Mouse (Mus musculus) olfactory bulb, adult 2 months (tissue): ENCODE results near the gene Arid5b.

Experiments used
- CTCF ChIP-seq: fragments of 200-500 bp; IDR thresholded peaks from 2 replicates; pipeline ENCODE4 v1.5.1; 2012; ENCODE audit warnings: low read depth, mild to moderate bottlenecking, low read length, moderate library complexity; ENCODE audit not compliant: insufficient read depth
- POLR2A ChIP-seq: fragments of 200-500 bp; IDR thresholded peaks from 2 replicates; pipeline ENCODE4 v1.6.1; 2012; ENCODE audit warnings: mild to moderate bottlenecking, low read depth, low read length, moderate library complexity; ENCODE audit not compliant: insufficient read depth

DNA sequence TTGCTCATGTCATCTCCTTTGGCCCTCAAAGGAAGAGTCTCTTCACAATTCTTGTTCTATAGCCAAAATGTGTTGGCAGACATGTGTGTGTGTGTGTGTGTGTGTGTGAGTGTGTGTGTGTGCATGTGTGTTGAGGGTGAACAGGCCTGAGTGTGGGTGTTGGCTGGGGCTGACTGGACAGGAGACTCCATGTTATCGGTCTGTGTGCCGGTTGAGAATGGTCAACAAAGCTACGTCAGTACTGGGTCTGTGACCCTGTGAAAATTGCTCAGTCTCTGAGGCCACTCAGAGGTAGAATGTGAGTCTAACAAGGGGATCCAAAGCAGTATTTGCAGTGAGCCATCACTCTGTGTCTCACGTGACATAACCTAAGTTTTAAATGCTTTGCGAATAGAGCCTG is 102.7 kb downstream of the Arid5b start:
- TF ChIP-seq CTCF: no peak
- no peak for TF ChIP-seq POLR2A
